Mouse (Mus musculus) forebrain, embryonic 14.5 days (tissue): Measurements from ENCODE around the gene Olfr857. TPM values are rescaled to one million over a fixed set of nuclear protein-coding genes. Genes with fewer than 3 reads are reported as not detected.
"Not testable (repeated sequence)": the region's sequence is repeated elsewhere in the genome, so short reads cannot be mapped to it uniquely, and the experiment has no call there.

Source experiments
- ATAC-seq: fragments of 200-750 bp; cut with Nextera tagmentation; 2 replicates; pipeline ENCODE4 v1.8.0; 2017; ENCODE audit warnings: mild to moderate bottlenecking, moderate library complexity
- DNase-seq: peaks from one replicate; pipeline ENCODE4 v3.0.0-alpha.2; 2015; ENCODE audit warnings: low spot score
- H3K27ac ChIP-seq: fragments of 300-500 bp; sonication (generic); 2 replicates; pipeline ENCODE4 v1.5.1; 2014; ENCODE audit warnings: low read depth, mild to moderate bottlenecking, control low read depth, low read length, moderate library complexity
- H3K27me3 ChIP-seq: fragments of 300-500 bp; sonication (generic); replicated peaks from 2 replicates; pipeline ENCODE4 v1.6.1; 2014; ENCODE audit warnings: low read length, control low read depth, mixed read lengths; ENCODE audit not compliant: control insufficient read depth, insufficient read depth
- H3K36me3 ChIP-seq: fragments of 300-500 bp; sonication (generic); 2 replicates; pipeline ENCODE4 v1.6.1; 2014; ENCODE audit warnings: low read length, control low read depth; ENCODE audit not compliant: control insufficient read depth, insufficient read depth
- H3K4me1 ChIP-seq: fragments of 300-500 bp; sonication (generic); 2 replicates; pipeline ENCODE4 v1.6.1; 2014; ENCODE audit warnings: antibody characterized with exemption, low read length, control low read depth; ENCODE audit not compliant: control insufficient read depth, insufficient read depth
- H3K4me2 ChIP-seq: fragments of 300-500 bp; sonication (generic); 2 replicates; pipeline ENCODE4 v1.6.1; 2014; ENCODE audit warnings: mild to moderate bottlenecking, control low read depth, low read length
- H3K4me3 ChIP-seq: fragments of 300-500 bp; sonication (generic); 2 replicates; pipeline ENCODE4 v1.5.1; 2014; ENCODE audit warnings: low read depth, low read length, control low read depth
- H3K9ac ChIP-seq: fragments of 300-500 bp; sonication (generic); 2 replicates; pipeline ENCODE4 v1.6.1; 2014; ENCODE audit warnings: mild to moderate bottlenecking, low read length, control low read depth, moderate library complexity
- H3K9me3 ChIP-seq: fragments of 300-500 bp; sonication (generic); replicated peaks from 2 replicates; pipeline ENCODE4 v1.6.1; 2016; ENCODE audit warnings: low read length, control low read depth, mixed read lengths; ENCODE audit not compliant: control insufficient read depth
- WGBS: fragments of 180-500 bp; shearing (Covaris S2); extraction: QIAGEN DNeasy Blood & Tissue Kit; methylation state at CpG from one replicate; pipeline ENCODE4 v1.1.7; 2014; 5-methylcytosine and 5-hydroxymethylcytosine counted together
- polyA plus RNA-seq: library from polyadenylated mRNA; unstranded; fragments of >200 nt; fragmentation: Nextera tagmentation; extraction: Ambion mirVana; gene quantifications from 2 replicates; pipeline ENCODE4 v1.2.1, GENCODE M21; 2014

The Olfr857 gene
- not detected in 2 replicates for polyA plus RNA-seq

DNA sequence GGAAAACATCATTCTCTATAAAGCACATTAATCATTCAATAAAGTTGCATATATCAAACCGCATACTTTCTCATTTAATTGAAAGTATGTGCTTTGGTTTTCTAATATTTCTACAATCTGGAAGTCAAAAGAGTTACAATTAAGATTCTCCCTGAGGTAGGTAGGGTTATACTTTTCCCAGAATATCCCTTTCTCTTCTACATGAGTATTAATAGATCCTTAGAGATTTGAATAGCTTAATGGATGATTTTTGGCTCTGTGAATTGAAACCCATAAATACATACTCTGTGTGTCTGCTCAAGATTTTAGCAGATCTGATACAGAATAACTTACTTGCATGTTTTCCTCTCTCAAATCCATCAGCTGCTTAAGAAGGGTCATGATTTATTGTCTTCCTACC is at the start of gene Olfr857:
Gene Olfr857 (plus strand): TSS at position 301 of the 400 bp plus-strand sequence.
- no peak for ATAC-seq
- Histone ChIP-seq H3K9me3 (no peaks in the 10 kb centered on the region), H3K27me3 (no peaks in the 10 kb centered on the region), H3K4me3 (no peak within 1 kb of the TSS), H3K36me3 (no peaks in the 10 kb centered on the region), H3K27ac (no peak within 1 kb of the TSS), H3K4me1 (no peaks in the 10 kb centered on the region), H3K4me2 (no peak within 1 kb of the TSS), H3K9ac (no peak within 1 kb of the TSS)
- WGBS: 89% methylated on average over 1 of the region's 1 CpGs
- no peak for DNase-seq

GRCm38 (mm10) chr9:19690281-19690680 is 19.0 kb upstream of the Olfr857 start:
- no peak overlapping the region for H3K9ac ChIP-seq
- no peak overlapping the region for H3K4me3 ChIP-seq
- WGBS: 85% methylated on average over 6 of the region's 6 CpGs
- no peaks in the 10 kb centered on the region for H3K36me3 ChIP-seq
- no peaks in the 10 kb centered on the region for H3K4me1 ChIP-seq
- DNase-seq (no peak), ATAC-seq (no peak)
- no peak overlapping the region for H3K4me2 ChIP-seq
- 0 out of 2 replicates have a peak, but pooled peaks cover 3% of the 10 kb centered on the region for H3K9me3 ChIP-seq
- no peaks in the 10 kb centered on the region for H3K27me3 ChIP-seq
- H3K27ac ChIP-seq: no peak overlapping the region

DNA sequence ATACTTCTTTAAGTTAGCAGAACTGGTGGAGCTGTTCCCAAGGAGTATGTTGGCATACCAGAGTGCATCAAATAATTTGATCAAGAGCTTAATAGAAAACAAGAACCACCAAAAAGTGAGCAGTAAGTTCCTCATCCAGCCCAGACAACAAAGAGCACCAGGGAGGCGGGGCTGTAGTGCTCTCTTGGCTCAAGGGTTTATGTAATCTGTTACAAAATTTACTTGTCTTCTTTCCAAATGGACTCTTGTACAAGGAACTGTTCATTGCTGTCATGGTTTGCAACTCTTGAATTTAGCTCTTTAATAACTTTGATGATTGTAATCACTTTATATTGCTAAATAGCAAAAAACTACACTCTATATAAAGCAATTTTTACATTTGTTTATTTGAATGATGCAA is 17.8 kb upstream of the Olfr857 start:
- H3K4me2 ChIP-seq: no peak overlapping the region
- 85% methylated on average over 1 of the region's 1 CpGs for WGBS
- H3K36me3 ChIP-seq: no peaks in the 10 kb centered on the region
- H3K9me3 ChIP-seq: 0 out of 2 replicates have a peak, but pooled peaks cover 3% of the 10 kb centered on the region
- H3K4me1 ChIP-seq: no peaks in the 10 kb centered on the region
- no peak overlapping the region for H3K27ac ChIP-seq
- ATAC-seq (no peak), DNase-seq (no peak)
- H3K27me3 ChIP-seq: no peaks in the 10 kb centered on the region
- H3K9ac ChIP-seq: no peak overlapping the region
- H3K4me3 ChIP-seq: no peak overlapping the region

DNA sequence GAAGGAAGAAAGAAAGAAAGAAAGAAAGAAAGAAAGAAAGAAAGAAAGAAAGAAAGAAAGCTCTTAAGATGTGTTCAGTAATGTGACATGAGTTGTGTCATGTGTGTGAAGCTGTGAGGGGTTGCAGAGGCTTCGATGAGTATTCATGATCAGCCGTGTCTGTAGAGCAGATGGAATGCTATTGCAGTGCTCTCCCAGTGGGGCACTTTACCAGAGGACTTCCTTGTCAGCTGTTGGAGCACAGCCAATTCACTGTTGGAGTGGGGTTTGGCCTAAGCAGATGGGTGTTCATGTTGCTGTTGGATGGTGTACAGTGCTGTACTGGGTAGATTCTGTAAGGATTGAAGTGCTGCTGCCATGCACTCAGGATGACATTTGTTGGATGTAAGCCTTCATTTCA is 16.8 kb upstream of the Olfr857 start:
- no peak overlapping the region for H3K9ac ChIP-seq
- ATAC-seq: no peak
- 100% methylated on average over 1 of the region's 2 CpGs for WGBS
- no peaks in the 10 kb centered on the region for H3K27me3 ChIP-seq
- no peak overlapping the region for H3K4me2 ChIP-seq
- H3K9me3 ChIP-seq: 0 out of 2 replicates have a peak, but pooled peaks cover 3% of the 10 kb centered on the region
- H3K4me1 ChIP-seq: no peaks in the 10 kb centered on the region
- H3K36me3 ChIP-seq: no peaks in the 10 kb centered on the region
- H3K27ac ChIP-seq: no peak overlapping the region
- no peak overlapping the region for H3K4me3 ChIP-seq
- DNase-seq: peak; percentile 1

DNA sequence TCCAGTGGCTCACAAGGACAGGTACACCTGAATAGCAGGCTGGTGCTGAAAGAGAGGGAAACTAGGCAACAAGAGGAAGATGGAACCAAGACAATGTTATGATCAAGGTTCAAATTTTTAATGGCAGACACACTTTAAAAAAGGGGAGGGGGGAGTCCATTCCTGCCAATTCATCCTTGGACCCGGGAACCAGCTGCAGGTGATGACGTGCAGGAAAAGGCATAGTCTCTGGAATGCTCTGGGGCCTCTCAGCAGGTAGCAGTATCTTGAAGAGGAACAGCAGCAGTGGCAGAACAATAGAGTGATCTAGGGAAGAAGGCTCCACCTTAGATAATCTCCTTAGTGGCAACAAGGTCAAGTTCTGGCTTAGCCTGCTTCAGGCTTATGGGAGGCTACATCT is 14.9 kb upstream of the Olfr857 start:
- DNase-seq, H3K4me1 ChIP-seq, H3K27me3 ChIP-seq, H3K4me2 ChIP-seq, H3K36me3 ChIP-seq, H3K9ac ChIP-seq, H3K27ac ChIP-seq, ATAC-seq, H3K4me3 ChIP-seq, H3K9me3 ChIP-seq: not testable (repeated sequence)
- WGBS: 44% methylated on average over 2 of the region's 2 CpGs

- WGBS: 56% methylated on average over 9 of the region's 9 CpGs
- DNase-seq, ATAC-seq, H3K27ac ChIP-seq, H3K36me3 ChIP-seq, H3K9ac ChIP-seq, H3K4me2 ChIP-seq, H3K4me1 ChIP-seq, H3K27me3 ChIP-seq, H3K4me3 ChIP-seq, H3K9me3 ChIP-seq: not testable (repeated sequence)
Observed at GRCm38 (mm10) chr9:19694898-19695379, 14.3 kb upstream of the Olfr857 start.

DNA sequence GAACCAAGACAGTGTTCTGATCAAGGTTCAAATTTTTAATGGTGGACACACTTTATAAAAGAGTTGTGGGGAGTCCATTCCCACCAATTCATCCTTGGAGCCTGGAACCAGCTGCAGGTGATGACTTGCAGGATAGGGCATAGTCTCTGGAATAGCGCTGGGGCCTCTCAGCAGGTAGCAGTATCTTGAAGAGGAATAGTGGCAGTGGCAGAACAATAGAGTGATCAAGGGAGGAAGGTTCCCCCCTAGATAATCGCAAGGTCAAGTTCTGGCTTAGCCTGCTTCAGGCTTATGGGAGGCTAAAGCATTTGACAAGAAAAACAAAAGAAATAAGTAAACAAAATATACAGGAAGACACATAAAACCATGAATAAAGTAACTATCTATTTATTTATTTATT is 4.7 kb upstream of the Olfr857 start:
- 70% methylated on average over 2 of the region's 2 CpGs for WGBS
- H3K4me1 ChIP-seq, H3K9ac ChIP-seq, H3K4me3 ChIP-seq, H3K4me2 ChIP-seq, H3K27me3 ChIP-seq, DNase-seq, ATAC-seq, H3K36me3 ChIP-seq, H3K9me3 ChIP-seq, H3K27ac ChIP-seq: not testable (repeated sequence)

Other genes with a start within 250 kb of the Olfr857 start
- gene Olfr850, start 231.2 kb upstream of the Olfr857 start, polyA plus RNA-seq: not detected in 2 replicates
- not detected in 2 replicates for gene Olfr851, start 216.1 kb upstream of the Olfr857 start, polyA plus RNA-seq
- not detected in 2 replicates for gene Olfr853, start 168.4 kb upstream of the Olfr857 start, polyA plus RNA-seq
- gene Olfr854, start 142.1 kb upstream of the Olfr857 start, polyA plus RNA-seq: not detected in 2 replicates
- not detected in 2 replicates for gene Olfr855, start 126.8 kb upstream of the Olfr857 start, polyA plus RNA-seq
- gene Zfp317, start 87.3 kb upstream of the Olfr857 start, polyA plus RNA-seq: 34.9 and 42.0 TPM in 2 replicates
- not detected in 2 replicates for gene Olfr58, start 70.8 kb downstream of the Olfr857 start, polyA plus RNA-seq
- gene Olfr859, start 95.5 kb downstream of the Olfr857 start, polyA plus RNA-seq: not detected in 2 replicates
- gene Olfr860, start 140.3 kb downstream of the Olfr857 start, polyA plus RNA-seq: not detected in 2 replicates
- gene Olfr862, start 178.6 kb downstream of the Olfr857 start, polyA plus RNA-seq: not detected in 2 replicates
- 0.17 and 0.22 TPM in 2 replicates for gene Olfr77, start 207.4 kb downstream of the Olfr857 start, polyA plus RNA-seq